In the genomic region with DNA sequence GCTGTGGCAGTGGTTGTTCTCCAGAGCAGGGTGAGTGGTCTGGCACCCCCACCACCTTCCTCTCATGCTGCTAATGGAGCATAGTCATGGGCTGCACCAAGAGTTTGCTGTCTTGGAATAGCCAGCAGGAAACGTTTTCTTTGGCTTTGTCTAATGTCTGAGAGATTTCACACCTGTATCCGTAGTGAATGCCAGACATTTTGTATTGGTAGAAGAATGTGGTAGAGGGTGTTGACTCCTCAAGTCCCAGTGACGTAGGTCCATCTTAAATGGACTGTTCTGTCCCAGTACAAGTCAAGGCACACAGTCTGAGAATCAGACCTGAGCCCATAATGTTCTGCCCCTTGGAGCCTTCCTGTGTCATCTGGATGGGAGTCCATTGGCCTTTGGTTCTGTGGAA, we compare ENCODE assay signal across 18 mouse cellular contexts.
"Had no signal": no experiment of that assay in that cellular context is flagged by ENCODE, and none has a peak within 500 bp of the region (broad histone marks: within the 10 kb centered on the region; RNA-seq: fewer than 3 reads in every experiment).

No protein-coding gene starts in this region.

- H3K27ac ChIP-seq: kidney, embryonic 15.5 days; left cerebral cortex, adult 2 months; liver, embryonic 13.5 days; midbrain, embryonic 12.5 days; midbrain, embryonic 15.5 days; neural tube, embryonic 12.5 days; neural tube, embryonic 15.5 days; stomach, postnatal 0 days had no signal

- H3K36me3 ChIP-seq: kidney, embryonic 15.5 days; liver, embryonic 13.5 days; midbrain, embryonic 12.5 days; midbrain, embryonic 15.5 days; neural tube, embryonic 12.5 days; neural tube, embryonic 15.5 days had no signal

- H3K4me2 ChIP-seq: kidney, embryonic 15.5 days; liver, embryonic 13.5 days; midbrain, embryonic 12.5 days; midbrain, embryonic 15.5 days; neural tube, embryonic 12.5 days; neural tube, embryonic 15.5 days had no signal

- H3K9me3 ChIP-seq: kidney, embryonic 15.5 days; liver, embryonic 13.5 days; midbrain, embryonic 12.5 days; midbrain, embryonic 15.5 days; neural tube, embryonic 12.5 days; neural tube, embryonic 15.5 days had no signal

- H3K4me3 ChIP-seq: kidney, embryonic 15.5 days; left cerebral cortex, adult 2 months; liver, embryonic 13.5 days; midbrain, embryonic 12.5 days; midbrain, embryonic 15.5 days; neural tube, embryonic 12.5 days; neural tube, embryonic 15.5 days had no signal

- ATAC-seq: midbrain, embryonic 15.5 days had no signal

- DNase-seq: kidney, postnatal 10 days; kidney, postnatal 36 days; layer of hippocampus, postnatal 36 days; liver, embryonic 13.5 days; lung, adult 2 months; right cerebral cortex, adult 18-20 months; right cerebral cortex, postnatal 14 days; right cerebral cortex, postnatal 4 days; thymus, adult 2 months; thymus, postnatal 14 days; thymus, postnatal 4 days had no signal

- H3K27me3 ChIP-seq: kidney, embryonic 15.5 days; liver, embryonic 13.5 days; midbrain, embryonic 12.5 days; midbrain, embryonic 15.5 days; neural tube, embryonic 12.5 days; neural tube, embryonic 15.5 days had no signal

- H3K9ac ChIP-seq: kidney, embryonic 15.5 days; liver, embryonic 13.5 days; midbrain, embryonic 12.5 days; midbrain, embryonic 15.5 days; neural tube, embryonic 12.5 days; neural tube, embryonic 15.5 days had no signal
